In genomic region chr2:168911527-168911926, GRCm38 (mm10) we compare ENCODE assay signal across 8 mouse cellular contexts. TPM values are rescaled to one million over a fixed set of nuclear protein-coding genes. Genes with fewer than 3 reads are reported as not detected.
DNase-seq lines count a peak whose midpoint lies in the region; ATAC-seq and TF ChIP-seq lines count a peak whose summit lies in the region.
"Had no signal": no experiment of that assay in that cellular context is flagged by ENCODE, and none has a peak within 500 bp of the region (broad histone marks: within the 10 kb centered on the region; RNA-seq: fewer than 3 reads in every experiment).

No protein-coding gene starts in this region.

- H3K9me3 ChIP-seq in lung, embryonic 16.5 days (ENCODE audit: control insufficient read depth, low read length): no peaks in the 10 kb centered on the region
- H3K9me3 ChIP-seq in forebrain, embryonic 16.5 days (ENCODE audit: control insufficient read depth, low read length): no peaks in the 10 kb centered on the region

- peak overlapping the region; percentile 55 for H3K4me3 ChIP-seq in lung, embryonic 16.5 days (ENCODE audit: low read length)
- H3K4me3 ChIP-seq in lung, adult 2 months (replicated peaks; ENCODE audit: extremely low read depth, low read depth, low read length): no peak overlapping the region
- peak overlapping the region; percentile 61 for H3K4me3 ChIP-seq in forebrain, embryonic 16.5 days (replicated peaks; ENCODE audit: low read length)

- ATAC-seq in lung, embryonic 16.5 days (ENCODE audit: low read depth): no peak
- no peak for ATAC-seq in forebrain, embryonic 16.5 days

- H3K4me2 ChIP-seq in lung, embryonic 16.5 days (ENCODE audit: low read depth, low read length): no peak overlapping the region
- H3K4me2 ChIP-seq in forebrain, embryonic 16.5 days (ENCODE audit: low read length): peak overlapping the region; percentile 97

- H3K36me3 ChIP-seq in lung, embryonic 16.5 days (ENCODE audit: control insufficient read depth, insufficient read depth, low read length): no peaks in the 10 kb centered on the region
- no peaks in the 10 kb centered on the region for H3K36me3 ChIP-seq in forebrain, embryonic 16.5 days (ENCODE audit: control insufficient read depth, insufficient read depth)

- H3K27me3 ChIP-seq in lung, embryonic 16.5 days (ENCODE audit: control insufficient read depth, insufficient read depth, low read depth, low read length): peaks cover 36% of the 10 kb centered on the region
- H3K27me3 ChIP-seq in forebrain, embryonic 16.5 days (replicated peaks; ENCODE audit: control insufficient read depth, insufficient read depth, low read length): peaks cover 38% of the 10 kb centered on the region

- no peak overlapping the region for H3K9ac ChIP-seq in lung, embryonic 16.5 days (ENCODE audit: low read length)
- H3K9ac ChIP-seq in forebrain, embryonic 16.5 days (replicated peaks; ENCODE audit: low read depth, low read length): peak overlapping the region; percentile 51; the same call in 1 of the 2 replicates

- peaks cover 16% of the 10 kb centered on the region for H3K4me1 ChIP-seq in lung, embryonic 16.5 days (replicated peaks; ENCODE audit: control insufficient read depth, insufficient read depth, low read length)
- 0 out of 2 replicates have a peak, but pooled peaks cover 3% of the 10 kb centered on the region for H3K4me1 ChIP-seq in lung, adult 2 months (ENCODE audit: control insufficient read depth, insufficient read depth, low read length)
- peaks cover 19% of the 10 kb centered on the region for H3K4me1 ChIP-seq in forebrain, embryonic 16.5 days (replicated peaks; ENCODE audit: control insufficient read depth, insufficient read depth, low read length)

- no peak for TF ChIP-seq CTCF in lung, adult 2 months (IDR thresholded peaks at IDR 0.05; ENCODE audit: insufficient read depth, low read length)

- DNase-seq in lung, adult 2 months: no peak
- DNase-seq in mesoderm, embryonic 11.5 days (ENCODE audit: low read depth, low spot score): peak; percentile 45
- DNase-seq in left cerebral cortex, adult 11 months (ENCODE audit: low spot score): no peak
- DNase-seq in right cerebral cortex, postnatal 4 days: no peak
- DNase-seq in cerebellum, postnatal 36 days: no peak
- DNase-seq: lung, postnatal 14 days had no signal

- WGBS in lung, embryonic 16.5 days: 2% methylated on average over 19 of the region's 19 CpGs
- WGBS in lung, adult 2 months: 4% methylated on average over 19 of the region's 19 CpGs
- 2% methylated on average over 19 of the region's 19 CpGs for WGBS in forebrain, embryonic 16.5 days

- no peak overlapping the region for H3K27ac ChIP-seq in lung, embryonic 16.5 days (ENCODE audit: low read length)
- H3K27ac ChIP-seq in forebrain, embryonic 16.5 days (ENCODE audit: low read length): no peak overlapping the region

- TF ChIP-seq POLR2A in lung, adult 2 months (IDR thresholded peaks at IDR 0.05; ENCODE audit: borderline replicate concordance, extremely low read depth, low read depth, low read length): no peak

RNA-seq across cellular contexts. Expression of gene Zfp64, which starts 43.9 kb away (rescaled TPM):
- 29.8 and 31.7 TPM in 2 replicates for polyA plus RNA-seq in lung, embryonic 16.5 days (2015; fragmentation: Nextera tagmentation; extraction: Ambion mirVana)
- polyA plus RNA-seq in lung, adult 2 months (2012; rRNA removed): 26.5 and 29.9 TPM in 2 replicates
- polyA plus RNA-seq in forebrain, embryonic 16.5 days (2015; fragmentation: Nextera tagmentation; extraction: Ambion mirVana): 32.7 and 33.3 TPM in 2 replicates
